Mouse (Mus musculus) granulocyte monocyte progenitor cell, adult 5-6 weeks (primary cell): ENCODE measurements around the gene Hoxd1. TPM values are rescaled to one million over a fixed set of nuclear protein-coding genes. Genes with fewer than 3 reads are reported as not detected.

Experiments used
- ATAC-seq: replicated peaks from 2 replicates; pipeline ENCODE4 v1.8.0; 2016; ENCODE audit warnings: mild to moderate bottlenecking, moderate TSS enrichment, inconsistent platforms; ENCODE audit not compliant: poor library complexity, severe bottlenecking
- total RNA-seq, 2 experiments: library from RNA; stranded (forward) in 1 of 2; stranded (reverse) in 1 of 2; fragments of 200-712, 200-1000 nt in 1 of 2; fragments of >200 nt in 1 of 2; fragmentation: Nextera tagmentation in 1 of 2; gene quantifications; 2 replicates each; pipeline ENCODE4 v1.2.3; 2014 to 2017

Hoxd1 gene
- total RNA-seq (2014; fragmentation: Nextera tagmentation): not detected in 2 replicates
- not detected in 2 replicates for total RNA-seq (2017)

GRCm38 (mm10) chr2:74762522-74763244 lies at the start of gene Hoxd1:
TSS of gene Hoxd1 (plus strand) at chr2:74762980.
- ATAC-seq: peak; percentile 37; the same call in 1 of the 2 replicates

GRCm38 (mm10) chr2:74713239-74714150 lies 49.3 kb upstream of the Hoxd1 start:
- no peak for ATAC-seq

DNA sequence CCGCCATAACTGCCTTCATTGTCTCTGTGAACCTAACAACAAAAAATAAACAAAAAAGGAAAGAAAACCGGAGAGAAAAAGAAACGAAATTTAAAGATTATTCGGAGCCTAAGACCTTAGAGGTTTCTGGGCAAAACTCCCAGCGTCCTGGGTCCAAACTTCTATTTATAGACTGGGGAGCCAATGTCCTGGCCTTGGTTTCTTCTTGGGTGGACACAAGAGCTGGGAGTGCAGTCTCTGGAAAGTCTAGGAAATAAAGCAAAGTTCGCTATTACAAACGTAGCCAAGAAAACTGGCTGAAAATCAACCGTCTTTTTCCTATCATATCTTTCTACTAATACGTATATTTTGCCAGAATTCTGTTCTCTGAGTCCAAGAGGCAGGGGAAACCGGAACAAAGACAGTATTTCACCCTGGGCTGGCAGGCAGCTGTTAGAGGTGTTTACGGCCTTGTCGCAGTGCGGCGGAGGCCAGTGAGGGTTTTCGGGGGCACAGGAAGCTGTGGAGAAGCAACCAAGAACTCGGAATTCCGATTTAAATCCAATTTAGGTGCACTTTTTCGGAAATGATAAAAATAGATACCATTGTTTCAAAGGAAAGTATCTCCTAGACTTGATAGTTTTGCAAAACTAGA lies 48.5 kb upstream of the Hoxd1 start:
- no peak for ATAC-seq

GRCm38 (mm10) chr2:74714881-74715280 lies 47.9 kb upstream of the Hoxd1 start:
- ATAC-seq: no peak

- peak; percentile 94 for ATAC-seq
Measured at GRCm38 (mm10) chr2:74715504-74716241, 47.1 kb upstream of the Hoxd1 start.

GRCm38 (mm10) chr2:74720384-74720783 lies 42.4 kb upstream of the Hoxd1 start:
- no peak for ATAC-seq

DNA sequence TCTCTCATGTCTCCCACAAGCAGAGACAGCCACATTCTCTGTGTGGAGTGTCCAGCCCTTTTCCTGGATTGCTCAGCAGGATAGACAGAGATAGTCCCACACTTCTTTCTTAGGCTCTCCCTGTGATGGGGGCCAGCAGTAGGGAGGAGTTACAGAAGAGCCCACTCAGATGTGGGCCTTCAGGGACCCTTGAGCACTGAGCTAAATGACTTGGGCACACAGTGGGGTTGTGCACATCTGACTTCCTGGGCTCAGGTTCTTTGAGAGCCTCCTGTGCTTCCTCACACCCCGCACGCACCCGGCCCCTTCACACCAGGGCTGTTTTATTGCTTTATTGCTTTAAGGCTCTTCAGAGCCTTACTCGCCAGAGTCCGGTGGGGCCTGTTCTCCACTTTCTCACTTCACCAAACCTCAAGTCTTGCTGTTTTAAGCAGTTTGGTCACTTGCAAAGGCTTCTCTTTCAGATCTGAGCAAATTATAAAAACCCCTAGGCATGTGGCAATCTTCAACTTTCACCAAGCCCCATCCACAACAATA lies 41.8 kb upstream of the Hoxd1 start:
- ATAC-seq: no peak

GRCm38 (mm10) chr2:74721882-74722281 lies 40.9 kb upstream of the Hoxd1 start:
- no peak for ATAC-seq

DNA sequence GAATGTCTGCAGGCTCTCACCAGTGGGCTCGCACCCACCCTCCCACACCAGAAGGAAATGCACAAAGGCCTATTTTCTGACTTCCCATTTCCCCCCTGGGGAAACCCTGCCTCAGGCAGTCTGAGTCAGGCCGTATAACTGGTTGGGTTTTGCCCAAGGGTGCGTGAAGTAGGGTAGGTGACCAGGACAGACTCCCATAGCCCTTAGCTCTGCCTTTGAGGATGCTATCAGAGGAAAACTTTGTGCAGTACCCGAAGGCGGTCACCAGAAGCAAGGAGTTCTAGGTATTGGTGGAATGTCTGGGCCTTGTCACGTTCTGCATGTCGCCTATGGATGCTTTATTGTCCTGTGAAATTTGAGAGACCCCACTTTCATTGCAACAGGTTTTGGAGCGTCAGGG lies 39.8 kb upstream of the Hoxd1 start:
- no peak for ATAC-seq

DNA sequence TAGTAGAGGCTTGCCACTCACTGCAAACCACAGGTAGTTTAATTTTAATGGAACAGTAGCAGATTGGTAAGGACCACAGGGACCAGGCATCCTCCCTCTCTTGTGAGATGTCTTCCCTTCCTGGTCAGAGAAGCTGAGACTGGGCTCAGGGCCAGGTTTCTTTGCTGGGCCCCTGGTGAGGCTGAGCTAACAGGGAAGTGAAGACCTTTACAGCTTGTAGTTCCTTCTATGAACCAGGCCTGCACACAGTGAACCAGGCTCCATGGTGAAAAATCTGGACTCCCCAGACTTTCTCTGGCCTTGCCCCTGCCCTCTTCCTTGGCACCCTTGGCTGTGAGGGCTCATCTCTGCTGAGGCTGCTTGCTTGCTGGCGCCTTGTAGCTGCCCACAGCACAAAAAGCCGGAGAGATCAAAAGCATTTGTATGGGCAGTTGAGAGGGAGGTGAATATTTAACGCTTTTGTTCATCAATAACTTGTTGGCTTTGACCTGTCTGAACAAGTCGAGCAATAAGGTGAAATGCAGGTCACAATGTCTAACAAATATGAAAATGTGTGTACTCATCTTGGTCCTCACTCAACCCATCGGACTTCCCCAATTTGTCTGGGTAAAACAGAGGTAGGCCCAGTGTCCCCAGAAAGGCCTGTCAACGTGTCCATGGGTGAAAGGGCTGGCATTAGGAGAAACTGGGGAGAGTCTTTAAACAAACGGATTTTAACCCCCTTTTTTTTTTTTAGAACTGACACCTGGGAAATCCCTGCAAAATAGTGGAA lies 38.4 kb upstream of the Hoxd1 start:
- ATAC-seq: peak; percentile 37; the same call in 1 of the 2 replicates

DNA sequence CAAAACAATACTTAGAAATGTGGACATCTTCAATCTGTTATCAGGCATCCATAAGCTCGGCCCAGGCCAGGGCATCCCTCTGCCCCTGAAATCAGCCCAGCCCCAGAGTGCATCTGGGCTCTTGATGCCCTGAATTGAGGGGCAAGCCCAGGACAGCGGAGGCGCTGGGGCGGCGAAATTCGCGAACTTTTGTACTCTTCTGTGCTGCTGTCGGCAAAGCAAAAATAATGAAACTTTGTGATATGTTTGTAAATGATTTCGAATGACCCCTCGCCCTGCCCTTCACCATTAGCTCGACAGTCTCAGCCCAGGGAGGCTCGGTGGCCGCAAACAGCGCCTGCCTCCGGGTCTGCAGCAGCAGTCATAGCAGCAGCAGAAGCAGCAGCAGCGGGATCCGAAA lies 37.6 kb upstream of the Hoxd1 start:
- ATAC-seq: no peak

- no peak for ATAC-seq
Measured at GRCm38 (mm10) chr2:74726551-74726950, 36.2 kb upstream of the Hoxd1 start, which contains the start of gene Gm28230. TSS of gene Gm28230 (plus strand) at chr2:74726728.

DNA sequence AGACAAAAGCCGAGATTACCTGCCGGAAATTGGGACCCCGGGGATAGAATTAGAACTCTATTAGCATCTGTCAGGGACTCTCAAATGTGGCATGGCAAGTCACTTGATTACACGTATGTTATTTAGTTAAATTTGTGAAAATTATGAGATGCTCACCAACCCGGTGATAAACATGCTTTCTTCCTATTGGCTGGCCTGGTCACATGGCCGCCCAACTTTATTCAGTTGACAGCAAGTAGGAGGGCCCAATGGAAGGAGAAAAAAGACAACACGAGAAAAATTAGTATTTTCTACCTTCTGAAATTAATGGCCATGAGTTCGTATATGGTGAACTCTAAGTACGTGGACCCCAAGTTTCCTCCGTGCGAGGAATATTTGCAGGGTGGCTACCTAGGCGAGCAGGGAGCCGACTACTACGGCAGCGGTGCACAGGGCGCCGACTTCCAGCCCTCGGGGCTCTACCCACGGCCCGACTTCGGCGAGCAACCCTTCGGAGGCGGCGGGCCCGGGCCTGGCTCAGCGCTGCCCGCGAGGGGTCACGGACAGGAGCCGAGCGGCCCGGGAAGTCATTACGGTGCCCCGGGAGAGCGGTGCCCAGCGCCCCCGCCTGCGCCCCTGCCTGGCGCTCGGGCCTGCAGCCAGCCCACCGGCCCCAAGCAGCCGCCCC lies 35.7 kb upstream of the Hoxd1 start:
- ATAC-seq: no peak

- no peak for ATAC-seq
Measured at GRCm38 (mm10) chr2:74727640-74728302, 35.0 kb upstream of the Hoxd1 start.

GRCm38 (mm10) chr2:74728303-74728680 lies 34.5 kb upstream of the Hoxd1 start:
- no peak for ATAC-seq

DNA sequence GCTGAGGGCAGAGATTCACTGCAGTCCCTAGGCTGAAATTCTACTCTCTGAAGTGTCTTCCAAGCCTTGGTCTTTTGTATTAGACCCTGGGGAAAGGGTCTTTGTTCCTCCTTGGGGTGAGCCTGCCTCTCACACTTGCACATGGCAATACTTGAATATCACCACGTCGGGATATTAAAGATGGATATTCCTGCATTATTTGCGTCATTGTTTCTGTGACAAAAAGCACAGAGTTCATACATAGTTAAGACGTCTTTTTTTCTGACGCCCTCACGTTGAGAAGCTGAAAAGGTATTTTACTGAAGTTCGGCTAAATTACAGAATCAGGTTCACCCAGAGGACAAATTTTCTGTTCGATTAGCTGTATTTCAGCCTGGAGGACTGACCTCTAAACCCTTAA lies 32.4 kb upstream of the Hoxd1 start:
- ATAC-seq: no peak

- ATAC-seq: no peak
Measured at GRCm38 (mm10) chr2:74731055-74731454, 31.7 kb upstream of the Hoxd1 start.
